Mouse (Mus musculus): ENCODE measurements around the gene Tgfbrap1.

DNA sequence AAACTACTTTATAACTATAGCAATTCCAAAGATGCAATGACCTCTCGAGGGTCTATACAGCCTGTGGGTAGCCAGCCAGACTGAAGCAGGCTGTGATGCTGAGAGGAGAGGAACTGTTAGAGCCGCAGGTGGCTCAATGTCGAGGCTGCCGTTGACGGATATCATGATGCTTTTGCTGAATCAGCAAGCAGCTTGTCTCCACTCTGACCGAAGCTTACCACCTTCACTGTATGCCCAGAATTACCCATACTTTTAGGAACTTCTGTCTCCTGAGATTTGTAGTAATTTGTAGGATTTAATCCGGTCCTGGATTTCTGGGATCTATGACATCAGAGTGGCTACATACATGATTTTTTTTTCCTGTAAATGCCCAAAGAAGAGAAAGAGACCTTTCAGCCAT, 62.4 kb downstream of the Tgfbrap1 start:
- TF ChIP-seq CTCF (IDR thresholded peaks at IDR 0.05; ENCODE audit: insufficient read depth, low read length) (no peak), POLR2A (IDR thresholded peaks at IDR 0.05; ENCODE audit: borderline replicate concordance, extremely low read depth, low read depth, low read length) (no peak)

All from lung, adult 2 months (tissue).